Mouse (Mus musculus) kidney, embryonic 14.5 days (tissue): ENCODE measurements at regions not wholly inside any gene's neighbourhood (a gene's known extent, or its start where the extent isn't known, plus 50 kb on each side); places are given as distances from the start of the nearest gene placed in this dataset.
"Not testable (repeated sequence)": the region's sequence is repeated elsewhere in the genome, so short reads cannot be mapped to it uniquely, and the experiment has no call there.

Experiments used
- ATAC-seq: fragments of 200-750 bp; cut with Nextera tagmentation; 2 replicates; pipeline ENCODE4 v1.8.0; 2017; ENCODE audit warnings: moderate number of reproducible peaks, mild to moderate bottlenecking, moderate TSS enrichment, moderate library complexity; ENCODE audit not compliant: low FRiP score, low TSS enrichment
- H3K27ac ChIP-seq: fragments of 300-500 bp; sonication (generic); 2 replicates; pipeline ENCODE4 v1.5.1; 2014; ENCODE audit warnings: low read depth, mild to moderate bottlenecking, low read length, moderate library complexity, mixed read lengths
- H3K27me3 ChIP-seq: fragments of 300-500 bp; sonication (generic); 2 replicates; pipeline ENCODE4 v1.6.1; 2014; ENCODE audit warnings: mild to moderate bottlenecking, low read length; ENCODE audit not compliant: control insufficient read depth, insufficient read depth
- H3K36me3 ChIP-seq: fragments of 300-500 bp; sonication (generic); 2 replicates; pipeline ENCODE4 v1.6.1; 2014; ENCODE audit warnings: low read length, mixed read lengths; ENCODE audit not compliant: control insufficient read depth, insufficient read depth
- H3K4me1 ChIP-seq: fragments of 300-500 bp; sonication (generic); 2 replicates; pipeline ENCODE4 v1.6.1; 2014; ENCODE audit warnings: low read length, mixed read lengths; ENCODE audit not compliant: control insufficient read depth, insufficient read depth
- H3K4me2 ChIP-seq: fragments of 300-500 bp; sonication (generic); replicated peaks from 2 replicates; pipeline ENCODE4 v1.6.1; 2014; ENCODE audit warnings: low read depth, mild to moderate bottlenecking, low read length
- H3K4me3 ChIP-seq: fragments of 300-500 bp; sonication (generic); 2 replicates; pipeline ENCODE4 v1.5.1; 2014; ENCODE audit warnings: mild to moderate bottlenecking, low read length
- H3K9ac ChIP-seq: fragments of 300-500 bp; sonication (generic); 2 replicates; pipeline ENCODE4 v1.6.1; 2014; ENCODE audit warnings: low read depth, mild to moderate bottlenecking, low read length, moderate library complexity
- H3K9me3 ChIP-seq: fragments of 300-500 bp; sonication (generic); 2 replicates; pipeline ENCODE4 v1.6.1; 2016; ENCODE audit warnings: low read length; ENCODE audit not compliant: control insufficient read depth
- WGBS: fragments of 180-500 bp; shearing (Covaris S2); extraction: QIAGEN DNeasy Blood & Tissue Kit; methylation state at CpG from one replicate; pipeline ENCODE4 v1.1.7; 2014; 5-methylcytosine and 5-hydroxymethylcytosine counted together

DNA sequence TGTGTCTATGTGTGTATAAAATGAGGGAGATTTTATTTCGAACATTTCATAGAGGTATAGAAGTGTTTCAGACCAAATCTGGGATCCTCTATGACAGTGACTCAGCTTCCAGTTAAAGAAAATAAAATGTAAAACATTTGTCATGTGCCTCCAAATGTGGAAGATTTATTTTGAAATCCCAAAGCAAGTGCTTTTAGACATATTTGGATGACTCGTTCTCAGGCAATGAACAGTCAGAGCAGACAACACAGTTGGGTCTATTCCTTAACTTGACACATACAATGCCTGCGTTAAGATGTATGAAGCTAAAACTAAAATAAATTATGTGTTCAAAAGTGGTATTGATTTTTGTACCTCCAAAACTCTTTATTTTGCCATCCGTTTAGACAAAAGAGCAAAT lies 830.4 kb upstream of the Grm7 start:
- no peaks in the 10 kb centered on the region for H3K4me1 ChIP-seq
- 84% methylated on average over 4 of the region's 4 CpGs for WGBS
- no peak overlapping the region for H3K27ac ChIP-seq
- no peaks in the 10 kb centered on the region for H3K9me3 ChIP-seq
- no peaks in the 10 kb centered on the region for H3K27me3 ChIP-seq
- ATAC-seq, result no peak
- H3K4me3 ChIP-seq, result no peak overlapping the region
- H3K4me2 ChIP-seq, result no peak overlapping the region
- H3K9ac ChIP-seq, result no peak overlapping the region
- H3K36me3 ChIP-seq, result no peaks in the 10 kb centered on the region

DNA sequence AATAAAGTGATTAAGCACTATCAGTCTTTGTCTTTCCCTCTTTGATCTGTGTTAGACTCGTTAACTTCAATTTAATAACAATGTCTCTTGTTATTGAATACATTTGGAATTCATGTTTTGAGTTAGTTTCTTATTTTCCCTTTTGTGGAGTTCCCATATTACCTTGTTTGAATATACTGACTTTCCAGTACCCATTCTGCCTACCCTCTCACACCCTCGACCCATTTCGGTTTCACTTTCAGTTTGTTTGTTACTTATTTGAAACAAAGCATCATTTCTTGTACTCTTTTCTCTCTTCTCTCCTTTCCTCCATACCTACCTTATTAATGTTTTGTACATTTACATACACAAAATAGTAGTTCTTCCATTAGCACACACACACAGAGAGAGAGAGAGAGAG lies 797.1 kb upstream of the Grm7 start:
- H3K36me3 ChIP-seq, result no peaks in the 10 kb centered on the region
- 83% methylated on average over 3 of the region's 3 CpGs for WGBS
- H3K27ac ChIP-seq, result no peak overlapping the region
- ATAC-seq, result no peak
- no peak overlapping the region for H3K4me2 ChIP-seq
- H3K9me3 ChIP-seq, result no peaks in the 10 kb centered on the region
- H3K4me1 ChIP-seq, result no peaks in the 10 kb centered on the region
- H3K27me3 ChIP-seq, result no peaks in the 10 kb centered on the region
- no peak overlapping the region for H3K9ac ChIP-seq
- H3K4me3 ChIP-seq, result no peak overlapping the region

DNA sequence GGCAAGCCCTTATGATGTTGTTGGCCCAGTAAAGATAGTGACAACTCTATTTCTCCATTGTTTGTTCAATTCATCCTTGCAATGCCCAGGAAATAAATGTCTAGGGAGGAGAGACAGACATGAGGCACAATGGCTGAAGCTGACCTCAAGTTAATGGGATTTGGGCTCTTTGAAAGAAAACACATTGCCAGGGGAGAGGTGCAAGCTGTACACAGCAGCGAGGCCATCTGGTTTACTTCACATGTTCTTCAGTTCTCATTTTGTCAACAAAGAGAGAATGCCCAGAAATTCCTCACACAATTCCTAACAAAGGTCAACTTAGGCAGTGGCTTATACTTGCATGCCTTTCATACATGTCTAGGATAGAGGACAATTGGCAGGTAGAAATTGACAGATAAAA lies 789.6 kb upstream of the Grm7 start:
- no peak overlapping the region for H3K27ac ChIP-seq
- no peaks in the 10 kb centered on the region for H3K36me3 ChIP-seq
- no peaks in the 10 kb centered on the region for H3K4me1 ChIP-seq
- WGBS, result 81% methylated on average over 1 of the region's 1 CpGs
- no peak for ATAC-seq
- no peak overlapping the region for H3K9ac ChIP-seq
- no peak overlapping the region for H3K4me3 ChIP-seq
- H3K4me2 ChIP-seq, result no peak overlapping the region
- H3K27me3 ChIP-seq, result no peaks in the 10 kb centered on the region
- no peaks in the 10 kb centered on the region for H3K9me3 ChIP-seq

DNA sequence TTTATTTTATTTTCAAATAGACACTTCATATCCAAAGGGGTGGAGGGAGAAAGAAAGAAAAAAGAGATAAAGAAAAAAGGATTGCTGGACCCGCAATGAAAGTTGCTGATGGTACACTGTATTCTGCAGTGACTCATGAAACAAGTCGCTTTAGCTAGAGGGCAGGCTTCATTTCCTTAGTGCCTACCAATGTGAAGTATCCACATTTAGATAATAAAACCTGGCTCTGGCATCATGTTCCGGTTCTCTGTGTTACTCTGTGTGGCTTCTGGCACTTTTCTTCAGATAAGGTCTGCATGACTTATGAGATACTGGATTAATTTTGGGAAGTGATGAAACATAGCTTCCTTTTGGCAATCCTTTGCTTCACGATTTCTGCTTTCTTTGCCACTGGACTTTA lies 782.0 kb upstream of the Grm7 start:
- H3K9me3 ChIP-seq, result no peaks in the 10 kb centered on the region
- no peak overlapping the region for H3K4me3 ChIP-seq
- no peak overlapping the region for H3K9ac ChIP-seq
- WGBS, result 84% methylated on average over 4 of the region's 4 CpGs
- no peak overlapping the region for H3K4me2 ChIP-seq
- H3K27ac ChIP-seq, result no peak overlapping the region
- H3K27me3 ChIP-seq, result no peaks in the 10 kb centered on the region
- no peaks in the 10 kb centered on the region for H3K4me1 ChIP-seq
- H3K36me3 ChIP-seq, result no peaks in the 10 kb centered on the region
- ATAC-seq, result no peak

DNA sequence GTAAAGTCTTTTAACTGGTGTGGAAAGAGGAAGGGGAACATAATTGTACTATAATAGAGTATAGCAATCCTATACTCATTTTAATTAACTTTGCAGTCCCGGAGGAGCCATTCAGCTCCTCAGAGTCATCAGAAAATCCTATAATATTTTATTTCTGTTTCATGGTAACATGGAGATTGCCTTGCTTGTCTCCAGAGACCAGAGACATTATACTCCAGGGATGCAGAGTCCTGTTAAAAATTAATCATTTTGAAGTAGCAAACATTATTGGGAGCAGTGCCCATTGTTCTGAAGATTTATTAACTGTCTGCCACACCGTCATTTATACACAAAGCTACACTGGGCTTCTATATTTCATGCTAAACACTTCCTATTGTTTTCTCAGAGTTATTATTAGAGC lies 771.2 kb upstream of the Grm7 start:
- Histone ChIP-seq H3K36me3 (no peaks in the 10 kb centered on the region), H3K27me3 (no peaks in the 10 kb centered on the region), H3K27ac (no peak overlapping the region), H3K4me2 (no peak overlapping the region), H3K4me1 (no peaks in the 10 kb centered on the region), H3K4me3 (no peak overlapping the region), H3K9ac (no peak overlapping the region), H3K9me3 (no peaks in the 10 kb centered on the region)
- 70% methylated on average over 2 of the region's 2 CpGs for WGBS
- ATAC-seq, result no peak

DNA sequence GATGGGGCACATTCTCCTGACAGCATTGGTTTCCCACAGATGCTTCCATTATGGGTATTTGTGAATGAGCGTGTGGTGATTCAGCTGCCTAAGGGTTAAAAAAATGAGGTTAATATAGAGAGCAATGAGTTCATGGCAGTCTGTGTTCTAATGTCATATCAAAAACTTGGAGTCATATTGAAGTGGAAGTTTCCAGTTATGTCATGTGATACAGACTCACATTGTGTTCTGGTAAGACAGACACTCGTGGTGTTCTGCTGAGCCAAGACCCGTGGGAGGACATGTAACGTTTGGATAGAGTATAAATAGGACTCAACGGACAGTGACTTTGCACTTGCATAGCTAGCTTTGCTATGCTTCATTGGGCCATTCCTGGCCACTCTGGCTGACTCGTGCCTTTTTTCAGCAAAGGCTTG lies 770.7 kb upstream of the Grm7 start:
- WGBS, result 50% methylated on average over 6 of the region's 6 CpGs
- Histone ChIP-seq H3K9me3 (no peaks in the 10 kb centered on the region), H3K36me3 (no peaks in the 10 kb centered on the region), H3K4me1 (no peaks in the 10 kb centered on the region), H3K4me3 (no peak overlapping the region), H3K4me2 (no peak overlapping the region), H3K9ac (no peak overlapping the region), H3K27ac (no peak overlapping the region), H3K27me3 (no peaks in the 10 kb centered on the region)
- peak; percentile 49; the same call in 1 of the 2 replicates for ATAC-seq

DNA sequence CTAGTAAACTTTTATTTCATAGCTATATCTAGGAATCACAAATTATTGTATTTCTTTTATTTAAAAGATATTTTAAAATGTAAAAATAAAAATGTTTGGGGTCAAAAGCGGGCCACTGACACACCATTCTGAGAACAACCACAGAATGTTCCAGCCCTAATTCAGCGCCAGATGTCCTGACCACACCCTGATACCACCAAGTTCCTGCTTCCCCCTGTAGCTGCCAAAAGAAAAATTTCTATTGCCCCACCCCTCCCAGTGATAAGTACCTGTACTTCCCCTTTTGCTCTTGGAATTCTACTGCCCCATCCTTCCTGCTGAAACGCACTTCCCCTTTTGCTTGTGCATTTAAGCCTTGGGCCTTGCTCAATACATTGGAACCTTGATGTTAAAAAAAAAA lies 769.8 kb upstream of the Grm7 start:
- H3K4me2 ChIP-seq, H3K27ac ChIP-seq, H3K9me3 ChIP-seq, H3K4me3 ChIP-seq, H3K27me3 ChIP-seq, H3K4me1 ChIP-seq, ATAC-seq, H3K36me3 ChIP-seq, H3K9ac ChIP-seq: not testable (repeated sequence)
- WGBS, result 95% methylated on average over 3 of the region's 3 CpGs

DNA sequence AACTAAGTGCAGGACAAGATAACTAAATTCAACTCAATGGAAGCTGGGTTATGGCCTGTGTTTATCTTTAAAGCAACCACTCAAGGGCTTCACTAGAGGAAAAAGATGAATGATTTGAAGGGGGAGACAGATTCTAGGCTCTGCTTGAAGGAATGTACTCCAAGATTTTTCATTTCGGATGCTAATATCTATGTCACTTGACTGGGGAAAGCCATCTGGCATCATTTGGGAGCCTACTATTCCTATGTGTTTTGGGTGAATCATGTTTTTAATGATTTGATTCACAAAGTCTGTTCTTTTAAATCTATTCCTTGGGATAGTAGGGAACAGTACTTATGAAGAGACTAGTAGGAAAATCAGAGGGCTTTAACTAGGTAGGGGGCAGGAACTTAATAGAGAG lies 766.2 kb upstream of the Grm7 start:
- H3K9ac ChIP-seq, result no peak overlapping the region
- no peak for ATAC-seq

DNA sequence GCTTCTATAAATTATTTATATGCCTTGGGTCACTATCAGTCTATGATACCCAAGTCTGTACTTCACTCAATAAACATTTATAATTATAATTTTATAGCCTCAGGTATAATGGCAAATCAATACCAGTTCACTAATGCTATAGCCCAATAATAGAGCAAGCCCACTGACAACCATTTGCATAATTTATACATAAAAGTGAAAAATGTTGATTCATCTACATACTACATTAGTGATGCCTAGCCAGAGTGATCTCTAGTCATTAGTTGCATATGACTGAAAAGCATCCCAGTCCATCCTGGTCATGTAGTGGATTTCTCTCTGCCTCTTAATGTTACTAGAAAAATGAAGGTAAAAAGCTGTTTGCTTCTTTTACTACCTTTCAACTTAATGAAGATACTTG lies 721.6 kb upstream of the Grm7 start:
- Histone ChIP-seq H3K4me2 (no peak overlapping the region), H3K27ac (no peak overlapping the region), H3K4me3 (no peak overlapping the region), H3K9ac (no peak overlapping the region), H3K36me3 (no peaks in the 10 kb centered on the region), H3K27me3 (no peaks in the 10 kb centered on the region), H3K4me1 (no peaks in the 10 kb centered on the region), H3K9me3 (no peaks in the 10 kb centered on the region)
- no peak for ATAC-seq

More for the DNA sequence above, 766.2 kb upstream of the Grm7 start:
- H3K4me2 ChIP-seq, result no peak overlapping the region
- no peaks in the 10 kb centered on the region for H3K9me3 ChIP-seq
- 92% methylated on average over 1 of the region's 1 CpGs for WGBS
- no peaks in the 10 kb centered on the region for H3K27me3 ChIP-seq
- H3K4me3 ChIP-seq, result no peak overlapping the region
- no peak overlapping the region for H3K27ac ChIP-seq
- H3K36me3 ChIP-seq, result no peaks in the 10 kb centered on the region
- no peaks in the 10 kb centered on the region for H3K4me1 ChIP-seq

DNA sequence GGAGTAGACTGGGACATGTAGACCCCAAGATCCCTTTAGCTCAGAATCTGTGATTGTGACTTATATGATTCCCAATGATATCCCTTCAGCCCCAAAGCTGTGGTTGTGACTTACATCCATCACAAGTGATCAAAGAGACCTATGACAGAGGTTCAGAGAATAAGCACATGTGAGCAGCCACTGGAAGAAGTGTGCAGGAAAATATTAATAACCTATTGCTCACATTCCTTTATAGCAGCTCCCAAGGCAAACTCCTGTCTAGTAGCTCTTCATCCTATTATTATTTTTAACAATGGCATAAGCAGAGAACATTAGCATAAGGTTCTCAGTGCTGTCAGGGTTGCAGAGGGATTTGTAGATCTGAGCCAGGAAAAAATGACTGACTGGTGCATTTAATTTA lies 696.9 kb upstream of the Grm7 start:
- H3K4me1 ChIP-seq, result no peaks in the 10 kb centered on the region

More for the DNA sequence above, 696.9 kb upstream of the Grm7 start:
- Histone ChIP-seq H3K27me3 (no peaks in the 10 kb centered on the region), H3K36me3 (no peaks in the 10 kb centered on the region), H3K27ac (no peak overlapping the region), H3K9ac (no peak overlapping the region), H3K4me3 (no peak overlapping the region), H3K9me3 (no peaks in the 10 kb centered on the region), H3K4me2 (no peak overlapping the region)
- ATAC-seq, result no peak
